Mouse (Mus musculus) layer of hippocampus, adult 11-12 months (tissue): ENCODE results near the gene Tmem164.

Experiments
- DNase-seq: peaks from one replicate; pipeline ENCODE4 v3.0.0; 2022; ENCODE audit warnings: low spot score

The Tmem164 gene

GRCm38 (mm10) chrX:142693256-142693655 is 12.1 kb downstream of the Tmem164 start:
- no peak for DNase-seq

- no peak for DNase-seq
Observed at GRCm38 (mm10) chrX:142694338-142694737, 13.1 kb downstream of the Tmem164 start.

GRCm38 (mm10) chrX:142694856-142695255 is 13.7 kb downstream of the Tmem164 start:
- no peak for DNase-seq

GRCm38 (mm10) chrX:142696789-142697188 is 15.6 kb downstream of the Tmem164 start:
- DNase-seq = no peak

- no peak for DNase-seq
Observed at GRCm38 (mm10) chrX:142697545-142698204, 16.5 kb downstream of the Tmem164 start.

- DNase-seq = no peak
Observed at GRCm38 (mm10) chrX:142698212-142698611, 17.0 kb downstream of the Tmem164 start.

- no peak for DNase-seq
Observed at GRCm38 (mm10) chrX:142702094-142702493, 20.9 kb downstream of the Tmem164 start.

GRCm38 (mm10) chrX:142702566-142702965 is 21.4 kb downstream of the Tmem164 start:
- DNase-seq = no peak

GRCm38 (mm10) chrX:142703953-142704352 is 22.7 kb downstream of the Tmem164 start:
- no peak for DNase-seq

GRCm38 (mm10) chrX:142708257-142708656 is 27.1 kb downstream of the Tmem164 start:
- no peak for DNase-seq

GRCm38 (mm10) chrX:142716014-142716413 is 34.8 kb downstream of the Tmem164 start:
- DNase-seq = no peak

- no peak for DNase-seq
Observed at GRCm38 (mm10) chrX:142717958-142718478, 36.8 kb downstream of the Tmem164 start.

GRCm38 (mm10) chrX:142718759-142719158 is 37.6 kb downstream of the Tmem164 start:
- DNase-seq = no peak

GRCm38 (mm10) chrX:142721897-142722296 is 40.7 kb downstream of the Tmem164 start:
- no peak for DNase-seq

- DNase-seq = no peak
Observed at GRCm38 (mm10) chrX:142724203-142724602, 43.0 kb downstream of the Tmem164 start.

GRCm38 (mm10) chrX:142725571-142725970 is 44.4 kb downstream of the Tmem164 start:
- DNase-seq = no peak

- DNase-seq = no peak
Observed at GRCm38 (mm10) chrX:142726311-142726710, 45.1 kb downstream of the Tmem164 start.

- no peak for DNase-seq
Observed at GRCm38 (mm10) chrX:142727847-142728246, 46.6 kb downstream of the Tmem164 start.

GRCm38 (mm10) chrX:142729040-142729439 is 47.8 kb downstream of the Tmem164 start:
- DNase-seq = no peak

GRCm38 (mm10) chrX:142729482-142729881 is 48.3 kb downstream of the Tmem164 start:
- DNase-seq = no peak

GRCm38 (mm10) chrX:142737099-142737498 is 55.9 kb downstream of the Tmem164 start:
- DNase-seq = no peak

- DNase-seq = no peak
Observed at GRCm38 (mm10) chrX:142737719-142738118, 56.5 kb downstream of the Tmem164 start.

- no peak for DNase-seq
Observed at GRCm38 (mm10) chrX:142747428-142747827, 66.2 kb downstream of the Tmem164 start.

- no peak for DNase-seq
Observed at GRCm38 (mm10) chrX:142748574-142748973, 67.4 kb downstream of the Tmem164 start.
